Mouse (Mus musculus) hindbrain, embryonic 11.5 days (tissue): ENCODE data around the gene Ttc17. TPM values are rescaled to one million over a fixed set of nuclear protein-coding genes. Genes with fewer than 3 reads are reported as not detected.

ENCODE experiments used
- ATAC-seq: fragments of 200-750 bp; cut with Nextera tagmentation; 2 replicates; pipeline ENCODE4 v1.8.0; 2017; ENCODE audit warnings: mild to moderate bottlenecking, moderate TSS enrichment, moderate library complexity; ENCODE audit not compliant: low FRiP score
- DNase-seq: peaks from one replicate; pipeline ENCODE4 v3.0.0-alpha.2; 2015; ENCODE audit warnings: low spot score
- H3K27ac ChIP-seq: fragments of 300-500 bp; sonication (generic); 2 replicates; pipeline ENCODE4 v1.5.1; 2014; ENCODE audit warnings: mild to moderate bottlenecking, low read depth, low read length
- H3K27me3 ChIP-seq: fragments of 300-500 bp; sonication (generic); 2 replicates; pipeline ENCODE4 v1.6.1; 2014; ENCODE audit warnings: mild to moderate bottlenecking, low read length, moderate library complexity, mixed read lengths; ENCODE audit not compliant: control insufficient read depth, insufficient read depth
- H3K36me3 ChIP-seq: fragments of 300-500 bp; sonication (generic); 2 replicates; pipeline ENCODE4 v1.6.1; 2014; ENCODE audit warnings: mild to moderate bottlenecking, low read length, moderate library complexity, mixed read lengths; ENCODE audit not compliant: control insufficient read depth, insufficient read depth
- H3K4me1 ChIP-seq: fragments of 300-500 bp; sonication (generic); replicated peaks from 2 replicates; pipeline ENCODE4 v1.6.1; 2014; ENCODE audit warnings: low read length, mixed read lengths; ENCODE audit not compliant: control insufficient read depth, insufficient read depth
- H3K4me2 ChIP-seq: fragments of 300-500 bp; sonication (generic); replicated peaks from 2 replicates; pipeline ENCODE4 v1.6.1; 2014; ENCODE audit warnings: mild to moderate bottlenecking, low read depth, low read length
- H3K4me3 ChIP-seq: fragments of 300-500 bp; sonication (generic); 2 replicates; pipeline ENCODE4 v1.5.1; 2014; ENCODE audit warnings: low read depth, low read length
- H3K9ac ChIP-seq: fragments of 300-500 bp; sonication (generic); 2 replicates; pipeline ENCODE4 v1.6.1; 2014; ENCODE audit warnings: low read depth, low read length
- H3K9me3 ChIP-seq: fragments of 300-500 bp; sonication (generic); 2 replicates; pipeline ENCODE4 v1.6.1; 2016; ENCODE audit warnings: low read length; ENCODE audit not compliant: control insufficient read depth
- WGBS: fragments of 180-500 bp; shearing (Covaris S2); extraction: QIAGEN DNeasy Blood & Tissue Kit; methylation state at CpG from one replicate; pipeline ENCODE4 v1.1.7; 2014; 5-methylcytosine and 5-hydroxymethylcytosine counted together
- polyA plus RNA-seq: library from polyadenylated mRNA; unstranded; fragments of >200 nt; fragmentation: Nextera tagmentation; extraction: Ambion mirVana; gene quantifications from 2 replicates; pipeline ENCODE4 v1.2.1, GENCODE M21; 2014

Ttc17 gene
- polyA plus RNA-seq, 1 experiment from 2014 or later = 16.3 TPM

GRCm38 (mm10) chr2:94405397-94406082, 949 bp downstream of the Ttc17 start:
- Histone ChIP-seq H3K9ac (peak overlapping the region; percentile 93), H3K4me1 (0 out of 2 replicates have a peak, but pooled peaks cover 2% of the 10 kb centered on the region), H3K27ac (peak overlapping the region; percentile 86; the same call in 1 of the 2 replicates), H3K4me3 (peak overlapping the region; percentile 94), H3K27me3 (no peaks in the 10 kb centered on the region), H3K36me3 (no peaks in the 10 kb centered on the region), H3K4me2 (peak overlapping the region; percentile 60), H3K9me3 (no peaks in the 10 kb centered on the region)
- no peak for ATAC-seq
- DNase-seq = peak; percentile 55
- WGBS = 17% methylated on average over 21 of the region's 21 CpGs

DNA sequence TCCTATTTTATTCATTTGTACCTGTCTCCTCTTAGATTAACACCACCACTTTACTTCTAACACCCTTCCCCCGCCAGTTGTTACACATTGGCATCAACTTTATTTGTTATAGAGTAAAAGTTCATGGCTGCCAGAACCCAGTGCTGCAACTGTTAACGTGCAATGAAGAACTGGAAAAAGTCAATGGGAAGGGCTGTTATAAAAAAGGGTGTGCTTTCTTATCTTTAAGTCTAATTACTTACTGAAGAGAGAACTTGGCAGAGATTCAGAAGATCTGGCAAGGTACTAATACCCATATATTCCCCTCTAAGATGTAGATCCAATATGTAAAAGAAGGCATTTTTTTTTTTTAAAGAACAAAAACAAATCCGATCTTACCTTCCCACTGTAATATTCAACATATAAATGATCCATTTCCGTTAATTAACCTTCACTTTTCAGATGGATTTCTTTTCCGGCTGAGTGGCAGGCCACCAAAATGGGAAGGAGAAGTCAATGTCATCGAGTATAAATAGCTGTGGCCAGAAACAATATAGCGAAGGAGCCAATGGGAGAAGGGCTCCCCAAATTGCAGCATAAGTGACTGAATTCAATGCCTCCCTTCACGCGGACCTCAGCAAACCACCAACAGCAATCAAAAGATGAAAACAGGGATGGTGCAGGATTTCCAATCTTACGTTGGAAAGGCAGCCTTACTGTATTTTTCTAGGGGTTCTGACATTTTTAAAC, 1.8 kb downstream of the Ttc17 start:
- no peak overlapping the region for H3K4me3 ChIP-seq
- DNase-seq (no peak), ATAC-seq (no peak)
- no peaks in the 10 kb centered on the region for H3K9me3 ChIP-seq
- H3K27ac ChIP-seq = no peak overlapping the region
- 0 out of 2 replicates have a peak, but pooled peaks cover 2% of the 10 kb centered on the region for H3K4me1 ChIP-seq
- no peak overlapping the region for H3K9ac ChIP-seq
- H3K4me2 ChIP-seq = no peak overlapping the region
- H3K36me3 ChIP-seq = no peaks in the 10 kb centered on the region
- no peaks in the 10 kb centered on the region for H3K27me3 ChIP-seq
- 74% methylated on average over 10 of the region's 10 CpGs for WGBS

GRCm38 (mm10) chr2:94402561-94402960, 3.9 kb downstream of the Ttc17 start:
- no peak overlapping the region for H3K9ac ChIP-seq
- no peak overlapping the region for H3K4me3 ChIP-seq
- ATAC-seq (no peak), DNase-seq (no peak)
- H3K4me2 ChIP-seq = no peak overlapping the region
- no peaks in the 10 kb centered on the region for H3K4me1 ChIP-seq
- H3K27ac ChIP-seq = no peak overlapping the region
- no peaks in the 10 kb centered on the region for H3K27me3 ChIP-seq
- H3K9me3 ChIP-seq = no peaks in the 10 kb centered on the region
- no peaks in the 10 kb centered on the region for H3K36me3 ChIP-seq
- WGBS = 89% methylated on average over 1 of the region's 1 CpGs

DNA sequence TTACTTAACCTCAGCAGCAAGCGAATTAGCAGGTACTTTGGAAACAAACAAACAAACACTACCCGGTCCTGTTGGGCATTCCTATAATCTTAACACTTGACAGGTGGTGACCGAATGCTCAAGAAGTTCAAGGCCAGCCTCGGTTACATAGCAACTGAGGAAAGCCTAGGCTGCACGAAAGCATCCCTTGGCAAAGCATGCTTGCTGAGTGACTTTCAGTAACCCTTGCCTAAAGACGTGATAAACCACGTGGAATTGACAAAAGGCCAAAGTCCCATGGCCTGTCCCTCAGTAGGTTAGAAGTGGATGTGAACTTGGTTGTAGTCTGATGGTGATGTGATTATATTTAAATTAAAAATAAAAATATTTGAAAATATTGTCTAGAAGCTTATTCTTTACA, 4.4 kb downstream of the Ttc17 start:
- Histone ChIP-seq H3K9ac (no peak overlapping the region), H3K9me3 (no peaks in the 10 kb centered on the region), H3K36me3 (no peaks in the 10 kb centered on the region), H3K27ac (no peak overlapping the region), H3K4me3 (no peak overlapping the region), H3K4me1 (no peaks in the 10 kb centered on the region), H3K4me2 (no peak overlapping the region), H3K27me3 (no peaks in the 10 kb centered on the region)
- 91% methylated on average over 7 of the region's 7 CpGs for WGBS
- DNase-seq (no peak), ATAC-seq (no peak)

- Histone ChIP-seq H3K27ac (no peak overlapping the region), H3K4me3 (no peak overlapping the region), H3K9ac (no peak overlapping the region), H3K4me2 (no peak overlapping the region), H3K27me3 (no peaks in the 10 kb centered on the region), H3K9me3 (no peaks in the 10 kb centered on the region), H3K36me3 (no peaks in the 10 kb centered on the region), H3K4me1 (no peaks in the 10 kb centered on the region)
- 90% methylated on average over 3 of the region's 3 CpGs for WGBS
- DNase-seq (no peak), ATAC-seq (no peak)
These were observed 5.5 kb downstream of the Ttc17 start for GRCm38 (mm10) chr2:94401006-94401405.

GRCm38 (mm10) chr2:94398138-94398970, 8.1 kb downstream of the Ttc17 start:
- DNase-seq (no peak), ATAC-seq (no peak)
- Histone ChIP-seq H3K9me3 (no peaks in the 10 kb centered on the region), H3K9ac (no peak overlapping the region), H3K4me1 (no peaks in the 10 kb centered on the region), H3K27me3 (no peaks in the 10 kb centered on the region), H3K36me3 (no peaks in the 10 kb centered on the region), H3K4me2 (no peak overlapping the region), H3K4me3 (no peak overlapping the region), H3K27ac (no peak overlapping the region)
- 68% methylated on average over 8 of the region's 8 CpGs for WGBS

DNA sequence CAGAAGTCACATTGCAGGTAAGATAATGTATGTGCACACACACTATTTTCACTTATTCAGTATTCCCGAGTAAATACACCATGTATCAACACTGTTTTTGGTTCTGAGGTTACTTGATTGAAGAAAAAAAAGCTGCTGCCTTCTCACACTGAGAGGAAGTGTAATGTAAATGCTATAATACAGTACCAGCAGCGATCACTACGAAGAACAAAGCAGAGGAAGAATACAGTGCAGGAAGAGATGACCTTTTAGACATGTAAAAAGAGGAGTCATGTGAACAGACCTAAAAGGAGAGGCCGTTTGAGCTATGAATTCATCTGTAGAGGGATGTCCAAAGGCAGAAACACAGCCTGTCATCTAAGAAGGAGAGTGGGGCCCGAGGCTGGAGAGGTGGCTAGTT, 9.0 kb downstream of the Ttc17 start:
- Histone ChIP-seq H3K27ac (no peak overlapping the region), H3K4me1 (no peaks in the 10 kb centered on the region), H3K36me3 (no peaks in the 10 kb centered on the region), H3K4me2 (no peak overlapping the region), H3K9ac (no peak overlapping the region), H3K9me3 (no peaks in the 10 kb centered on the region), H3K27me3 (no peaks in the 10 kb centered on the region), H3K4me3 (no peak overlapping the region)
- DNase-seq (no peak), ATAC-seq (no peak)
- 91% methylated on average over 5 of the region's 5 CpGs for WGBS

DNA sequence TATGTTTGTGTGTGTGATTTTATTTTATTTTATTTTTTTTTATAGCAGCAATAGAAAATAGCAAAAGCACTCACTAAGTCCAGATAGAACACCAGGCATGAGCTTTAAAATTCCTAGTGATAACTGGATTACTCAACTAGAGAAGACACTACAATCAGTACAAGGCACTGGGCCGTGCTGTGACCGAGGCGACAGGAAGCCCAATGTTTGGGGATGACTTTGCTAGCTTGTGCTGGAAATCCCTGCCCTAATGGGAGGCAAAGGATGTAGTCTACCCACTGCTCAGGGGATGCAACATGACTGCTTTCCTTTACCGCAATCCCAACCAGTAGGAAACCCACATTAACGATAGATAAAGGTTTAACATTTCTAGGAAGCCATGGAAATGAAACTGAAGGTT, 10.2 kb downstream of the Ttc17 start:
- Histone ChIP-seq H3K4me2 (no peak overlapping the region), H3K36me3 (no peaks in the 10 kb centered on the region), H3K27me3 (no peaks in the 10 kb centered on the region), H3K4me3 (no peak overlapping the region), H3K9me3 (no peaks in the 10 kb centered on the region), H3K4me1 (no peaks in the 10 kb centered on the region), H3K9ac (no peak overlapping the region), H3K27ac (no peak overlapping the region)
- DNase-seq (no peak), ATAC-seq (no peak)
- 94% methylated on average over 5 of the region's 5 CpGs for WGBS
